Mouse (Mus musculus) liver, embryonic 11.5 days (tissue): ENCODE results near the gene Tagln2. TPM values are rescaled to one million over a fixed set of nuclear protein-coding genes. Genes with fewer than 3 reads are reported as not detected.
A peak's percentile ranks its signal among the peaks of the same experiment; 100 is the strongest.

Experiments used
- ATAC-seq: fragments of 200-750 bp; cut with Nextera tagmentation; replicated peaks from 2 replicates; pipeline ENCODE4 v1.8.0; 2017; ENCODE audit warnings: moderate number of reproducible peaks, mild to moderate bottlenecking, moderate TSS enrichment, moderate library complexity; ENCODE audit not compliant: low FRiP score
- DNase-seq: peaks from one replicate; pipeline ENCODE4 v3.0.0-alpha.2; 2017; ENCODE audit warnings: low spot score
- H3K27ac ChIP-seq: fragments of 300-500 bp; sonication (generic); 2 replicates; pipeline ENCODE4 v1.5.1; 2014; ENCODE audit warnings: mild to moderate bottlenecking, low read depth, low read length, control low read depth
- H3K27me3 ChIP-seq: fragments of 300-500 bp; sonication (generic); replicated peaks from 2 replicates; pipeline ENCODE4 v1.6.1; 2014; ENCODE audit warnings: low read length, mixed read lengths; ENCODE audit not compliant: control insufficient read depth, insufficient read depth
- H3K36me3 ChIP-seq: fragments of 300-500 bp; sonication (generic); 2 replicates; pipeline ENCODE4 v1.6.1; 2014; ENCODE audit warnings: mild to moderate bottlenecking, low read length, moderate library complexity, mixed read lengths; ENCODE audit not compliant: control insufficient read depth, insufficient read depth
- H3K4me1 ChIP-seq: fragments of 300-500 bp; sonication (generic); replicated peaks from 2 replicates; pipeline ENCODE4 v1.6.1; 2014; ENCODE audit warnings: low read length, mixed read lengths; ENCODE audit not compliant: control insufficient read depth, insufficient read depth
- H3K4me2 ChIP-seq: fragments of 300-500 bp; sonication (generic); 2 replicates; pipeline ENCODE4 v1.6.1; 2014; ENCODE audit warnings: mild to moderate bottlenecking, control low read depth, moderate library complexity
- H3K4me3 ChIP-seq: fragments of 300-500 bp; sonication (generic); 2 replicates; pipeline ENCODE4 v1.5.1; 2014; ENCODE audit warnings: low read depth, low read length, control low read depth
- H3K9ac ChIP-seq: fragments of 300-500 bp; sonication (generic); 2 replicates; pipeline ENCODE4 v1.6.1; 2014; ENCODE audit warnings: low read depth, low read length, control low read depth
- H3K9me3 ChIP-seq: fragments of 300-500 bp; sonication (generic); 2 replicates; pipeline ENCODE4 v1.6.1; 2016; ENCODE audit warnings: low read length, inconsistent platforms, mixed read lengths; ENCODE audit not compliant: control insufficient read depth
- WGBS: fragments of 180-500 bp; shearing (Covaris S2); extraction: QIAGEN DNeasy Blood & Tissue Kit; methylation state at CpG from one replicate; pipeline ENCODE4 v1.1.7; 2014; 5-methylcytosine and 5-hydroxymethylcytosine counted together
- polyA plus RNA-seq: library from polyadenylated mRNA; unstranded; fragments of >200 nt; fragmentation: Nextera tagmentation; extraction: Ambion mirVana; gene quantifications from 2 replicates; pipeline ENCODE4 v1.2.1, GENCODE M21; 2014

Gene Tagln2
- polyA plus RNA-seq, 1 experiment from 2014 or later = 257 TPM

DNA sequence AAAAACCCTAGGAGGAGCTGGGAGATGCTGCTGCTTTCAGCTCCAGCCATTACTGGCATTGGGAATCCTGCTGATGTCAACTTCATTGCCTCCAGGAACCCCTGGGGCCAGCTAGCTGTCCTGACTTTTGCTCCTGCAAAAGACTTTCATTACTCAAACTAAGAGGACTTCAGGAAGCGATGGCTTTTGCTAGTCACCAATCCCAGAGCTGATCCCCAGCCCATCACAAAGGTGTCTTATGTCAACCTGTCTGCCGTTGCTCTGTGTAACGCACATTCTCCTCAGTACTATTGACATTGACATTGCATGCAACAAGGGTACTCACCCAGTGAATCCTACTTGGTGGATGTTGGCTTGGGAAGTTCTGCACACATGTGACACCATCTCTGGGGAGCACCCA, 25.7 kb upstream of the Tagln2 start:
- H3K4me2 ChIP-seq = no peak overlapping the region
- no peaks in the 10 kb centered on the region for H3K36me3 ChIP-seq
- no peak for DNase-seq
- H3K4me1 ChIP-seq = peaks cover 9% of the 10 kb centered on the region; the same call in 1 of the 2 replicates
- H3K27me3 ChIP-seq = peaks cover 2% of the 10 kb centered on the region; the same call in 1 of the 2 replicates
- H3K4me3 ChIP-seq = no peak overlapping the region
- no peak overlapping the region for H3K27ac ChIP-seq
- H3K9ac ChIP-seq = no peak overlapping the region
- no peaks in the 10 kb centered on the region for H3K9me3 ChIP-seq
- 81% methylated on average over 3 of the region's 3 CpGs for WGBS
- ATAC-seq = no peak

DNA sequence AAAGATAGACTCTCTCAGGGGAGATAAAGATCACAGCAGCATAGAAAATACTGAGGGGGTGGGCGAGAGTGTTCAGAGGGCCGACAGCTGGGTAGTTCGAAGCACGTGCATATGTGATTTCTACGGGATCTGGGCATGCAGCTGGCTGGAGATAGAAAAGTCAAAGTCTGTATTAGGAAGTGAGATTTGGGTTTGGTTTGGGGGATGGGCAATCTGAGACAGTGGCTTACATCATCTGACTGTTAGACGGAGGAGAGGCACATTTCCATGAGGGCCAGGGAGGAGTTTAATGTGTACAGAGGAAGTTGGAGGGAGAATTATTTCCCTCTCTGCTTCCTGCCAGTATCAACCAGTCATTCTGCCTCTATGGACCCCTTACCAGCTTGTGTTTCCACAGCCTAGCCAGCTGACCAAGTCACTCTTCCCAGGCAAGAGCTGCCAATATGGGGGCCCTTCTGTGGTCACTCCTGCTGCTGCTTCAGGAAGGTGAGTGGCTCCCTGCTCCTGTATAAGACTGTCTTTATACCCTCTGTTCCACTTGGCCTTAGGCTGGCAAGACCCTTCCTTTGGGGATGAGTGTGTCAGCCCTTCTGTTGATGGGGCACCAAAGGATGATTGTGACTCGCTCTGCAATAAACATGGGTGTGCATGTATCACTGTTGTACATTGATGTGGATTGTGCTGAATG, 24.6 kb upstream of the Tagln2 start, which contains the start of gene Slamf9:
TSS of gene Slamf9 (plus strand) at position 305 of the 688 bp plus-strand sequence.
- Histone ChIP-seq H3K4me2 (no peak within 1 kb of the TSS), H3K36me3 (no peaks in the 10 kb centered on the region), H3K9me3 (no peaks in the 10 kb centered on the region), H3K27ac (no peak within 1 kb of the TSS), H3K4me1 (peaks cover 4% of the 10 kb centered on the region; the same call in 1 of the 2 replicates), H3K9ac (no peak within 1 kb of the TSS), H3K27me3 (peaks cover 2% of the 10 kb centered on the region; the same call in 1 of the 2 replicates), H3K4me3 (no peak within 1 kb of the TSS)
- DNase-seq (no peak), ATAC-seq (0 out of 2 replicates have a peak, but pooled peaks have one; percentile 23)
- WGBS = 45% methylated on average over 7 of the region's 7 CpGs

DNA sequence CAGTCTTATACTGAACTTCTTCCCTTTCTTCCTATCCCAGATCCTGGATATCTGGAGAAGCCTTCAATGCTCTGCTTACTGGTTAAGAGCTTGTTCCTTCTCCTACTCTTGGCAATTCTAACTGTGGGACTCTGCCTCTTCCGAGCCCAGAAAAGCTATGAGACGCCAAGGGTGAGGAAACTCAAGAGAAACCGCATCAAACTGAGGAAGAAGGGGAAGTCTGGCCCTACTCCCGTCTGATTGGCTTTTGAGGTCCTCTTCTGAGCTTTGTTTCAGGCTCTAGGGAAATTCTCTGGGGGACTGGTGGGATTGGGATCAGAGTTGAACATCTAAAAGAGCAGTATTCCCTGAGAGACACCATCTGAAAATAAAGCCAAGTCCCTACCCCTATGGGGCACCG, 21.8 kb upstream of the Tagln2 start:
- WGBS = 43% methylated on average over 5 of the region's 5 CpGs
- Histone ChIP-seq H3K36me3 (no peaks in the 10 kb centered on the region), H3K9me3 (no peaks in the 10 kb centered on the region), H3K4me3 (no peak overlapping the region), H3K4me1 (peaks cover 10% of the 10 kb centered on the region), H3K9ac (no peak overlapping the region), H3K27me3 (peaks cover 19% of the 10 kb centered on the region), H3K4me2 (no peak overlapping the region), H3K27ac (no peak overlapping the region)
- ATAC-seq (no peak), DNase-seq (no peak)

DNA sequence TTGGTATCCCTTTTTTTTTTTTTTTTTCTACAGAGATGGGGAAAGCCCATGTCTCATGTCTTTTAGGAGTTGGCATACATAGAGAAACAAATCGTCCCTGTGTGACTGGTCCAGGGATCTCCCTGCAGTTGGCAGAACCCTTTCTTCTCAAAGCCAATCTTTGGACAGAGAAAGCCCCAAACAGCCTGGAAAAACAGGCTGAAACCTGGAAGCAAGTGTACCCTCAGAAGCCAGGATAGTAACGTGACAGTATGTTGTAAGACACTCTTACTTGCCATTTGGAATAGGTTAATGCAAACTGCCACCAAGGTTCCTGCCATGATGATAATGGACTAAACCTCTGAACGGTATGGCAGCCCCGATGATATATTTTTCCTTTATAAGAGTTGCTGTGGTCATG, 19.5 kb upstream of the Tagln2 start:
- DNase-seq = no peak

DNA sequence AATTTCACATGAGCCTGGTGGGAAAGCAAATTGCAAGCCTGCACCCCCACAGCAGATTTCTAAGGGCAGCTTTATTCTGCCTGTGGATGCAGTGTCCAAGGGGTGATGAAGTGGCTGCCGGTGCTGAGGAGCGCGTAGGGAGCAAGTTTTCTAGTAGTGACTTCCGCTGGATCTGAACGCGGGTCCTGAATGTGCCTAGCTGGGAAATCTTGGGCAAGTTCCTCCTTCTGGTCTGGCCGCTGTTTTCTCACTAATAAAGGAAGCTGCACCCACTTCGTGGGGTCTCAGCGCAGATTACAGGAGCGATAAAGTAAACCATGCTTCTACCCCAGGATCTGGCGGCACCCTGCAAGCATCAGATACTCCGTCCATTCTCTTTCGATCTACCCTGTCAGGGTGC, 18.7 kb upstream of the Tagln2 start:
- peaks cover 11% of the 10 kb centered on the region for H3K4me1 ChIP-seq
- H3K4me2 ChIP-seq = peak overlapping the region; percentile 73
- 12% methylated on average over 13 of the region's 13 CpGs for WGBS
- H3K27me3 ChIP-seq = peaks cover 25% of the 10 kb centered on the region
- H3K27ac ChIP-seq = no peak overlapping the region
- no peak for DNase-seq
- H3K9ac ChIP-seq = no peak overlapping the region
- H3K36me3 ChIP-seq = no peaks in the 10 kb centered on the region
- H3K4me3 ChIP-seq = peak overlapping the region; percentile 53
- H3K9me3 ChIP-seq = no peaks in the 10 kb centered on the region
- ATAC-seq = no peak

More for the DNA sequence above, 19.5 kb upstream of the Tagln2 start:
- WGBS = 86% methylated on average over 4 of the region's 4 CpGs
- H3K36me3 ChIP-seq = no peaks in the 10 kb centered on the region
- peaks cover 23% of the 10 kb centered on the region for H3K27me3 ChIP-seq
- no peak overlapping the region for H3K4me3 ChIP-seq
- no peaks in the 10 kb centered on the region for H3K9me3 ChIP-seq
- no peak for ATAC-seq
- H3K4me2 ChIP-seq = no peak overlapping the region
- H3K9ac ChIP-seq = no peak overlapping the region
- H3K27ac ChIP-seq = no peak overlapping the region
- H3K4me1 ChIP-seq = peaks cover 11% of the 10 kb centered on the region

DNA sequence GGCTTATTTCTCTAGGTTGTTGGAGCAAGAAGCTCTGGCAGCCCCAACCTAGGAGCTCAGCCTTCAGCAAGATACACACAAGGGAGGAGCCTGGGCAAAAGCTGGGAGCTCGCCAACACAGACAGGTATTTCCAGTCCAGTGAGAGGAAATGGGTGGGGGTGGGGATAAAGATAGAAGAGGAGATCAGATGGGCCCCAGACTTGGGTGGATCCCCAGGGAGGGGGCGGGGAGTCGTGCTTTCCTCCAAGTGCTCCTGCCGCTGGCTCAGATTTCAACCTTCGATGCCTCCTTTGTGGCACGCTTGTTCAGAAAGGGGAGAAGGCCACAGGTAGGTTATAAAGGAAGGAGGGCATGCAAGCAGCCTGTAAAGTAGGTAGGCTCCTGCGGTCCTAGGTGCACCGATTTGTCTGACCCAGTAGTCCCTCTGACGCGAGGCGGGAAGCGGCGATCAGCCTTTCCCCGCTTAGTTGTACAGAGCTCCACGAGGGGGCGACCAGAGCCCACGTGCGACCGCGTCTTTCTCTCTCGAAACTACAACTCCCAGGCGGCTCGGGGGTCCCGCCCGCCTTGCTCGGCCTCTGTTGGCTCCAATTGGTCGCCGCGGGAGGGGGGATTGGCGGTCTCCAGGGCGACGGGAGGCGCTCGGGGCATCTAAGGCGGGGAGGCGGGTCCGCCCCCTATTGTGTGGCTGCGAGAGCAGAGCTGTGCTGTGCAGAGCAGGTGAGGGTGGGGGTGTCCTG, 18.1 kb upstream of the Tagln2 start, which contains the start of gene Igsf9:
TSS of gene Igsf9 (plus strand) at position 249 of the 741 bp plus-strand sequence.
- Histone ChIP-seq H3K36me3 (no peaks in the 10 kb centered on the region), H3K4me1 (peaks cover 11% of the 10 kb centered on the region), H3K4me3 (peak within 1 kb of the TSS; percentile 53), H3K27ac (peak within 1 kb of the TSS; percentile 28; the same call in 1 of the 2 replicates), H3K4me2 (peak within 1 kb of the TSS; percentile 73), H3K27me3 (peaks cover 22% of the 10 kb centered on the region), H3K9ac (peak within 1 kb of the TSS; percentile 49), H3K9me3 (no peaks in the 10 kb centered on the region)
- DNase-seq (peak; percentile 87), ATAC-seq (peak; percentile 87)
- WGBS = under 1% methylated on average over 38 of the region's 38 CpGs

DNA sequence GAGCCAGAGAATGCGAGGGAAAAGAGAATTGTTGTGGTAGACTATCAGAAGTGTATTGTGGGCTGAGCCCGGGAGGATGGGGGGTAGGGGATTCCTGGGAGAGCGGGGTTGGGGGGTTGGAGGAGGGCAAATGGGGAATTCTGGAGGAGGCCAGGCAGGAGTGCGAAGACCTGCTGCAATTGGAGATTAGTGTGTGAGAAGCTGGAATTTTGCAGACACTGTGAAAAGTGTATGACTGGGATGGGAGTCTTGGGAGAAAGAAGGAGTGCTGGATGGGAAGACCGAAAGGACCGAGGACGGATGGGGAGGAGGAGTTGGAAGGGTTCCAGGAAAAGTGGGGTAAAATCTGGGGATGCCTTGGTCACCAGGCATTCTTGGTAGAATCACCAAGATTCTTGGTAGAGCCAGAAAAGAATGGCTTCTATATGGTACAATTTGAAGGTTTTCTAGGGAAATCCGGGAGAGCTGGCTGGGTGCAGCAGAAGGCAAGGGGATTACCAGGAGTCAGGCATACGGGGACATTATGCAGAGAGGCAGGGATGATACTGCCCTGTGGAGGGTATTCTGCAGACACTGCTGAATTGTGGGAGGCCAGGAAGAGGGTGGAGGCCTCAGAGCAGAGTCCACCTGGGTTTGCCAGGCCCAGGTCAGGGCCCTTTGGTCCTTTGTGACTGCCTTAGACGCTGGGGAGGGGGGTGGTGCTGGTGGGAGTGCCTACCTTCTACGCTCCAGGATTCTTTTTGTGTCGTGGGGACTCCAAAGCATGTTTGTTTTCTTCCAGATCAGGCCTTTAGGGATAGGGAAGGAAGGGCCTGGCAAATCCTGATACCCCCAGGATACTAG, 17.1 kb upstream of the Tagln2 start:
- H3K27ac ChIP-seq = no peak overlapping the region
- no peak for ATAC-seq
- 12% methylated on average over 12 of the region's 12 CpGs for WGBS
- H3K36me3 ChIP-seq = no peaks in the 10 kb centered on the region
- peak overlapping the region; percentile 17; the same call in 1 of the 2 replicates for H3K9ac ChIP-seq
- no peak for DNase-seq
- peak overlapping the region; percentile 53 for H3K4me3 ChIP-seq
- peak overlapping the region; percentile 73 for H3K4me2 ChIP-seq
- H3K9me3 ChIP-seq = no peaks in the 10 kb centered on the region
- peaks cover 11% of the 10 kb centered on the region for H3K4me1 ChIP-seq
- H3K27me3 ChIP-seq = peaks cover 22% of the 10 kb centered on the region

DNA sequence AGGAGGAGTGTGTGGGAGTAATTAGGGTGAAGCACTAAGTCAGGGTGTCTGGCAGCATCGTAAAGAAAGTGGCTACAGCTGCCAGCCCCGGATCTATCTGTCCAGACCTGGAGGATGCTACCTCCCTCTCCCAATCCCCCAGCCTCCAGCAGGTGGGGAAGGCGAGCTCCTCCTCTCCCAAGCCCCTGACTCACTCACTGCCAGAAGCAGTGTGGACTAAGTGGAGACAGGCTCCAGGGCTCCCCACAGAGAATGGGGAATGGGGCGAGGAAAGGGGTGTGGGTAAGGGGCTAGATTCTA, 16.5 kb upstream of the Tagln2 start:
- peak overlapping the region; percentile 53 for H3K4me3 ChIP-seq
- H3K9me3 ChIP-seq = no peaks in the 10 kb centered on the region
- peaks cover 22% of the 10 kb centered on the region for H3K27me3 ChIP-seq
- H3K27ac ChIP-seq = no peak overlapping the region
- H3K36me3 ChIP-seq = no peaks in the 10 kb centered on the region
- no peak overlapping the region for H3K9ac ChIP-seq
- H3K4me1 ChIP-seq = peaks cover 11% of the 10 kb centered on the region
- peak overlapping the region; percentile 73 for H3K4me2 ChIP-seq
- WGBS = 30% methylated on average over 4 of the region's 4 CpGs
- no peak for ATAC-seq
- DNase-seq = no peak
